Mouse (Mus musculus): ENCODE measurements around the gene Cntln.

Cntln gene

DNA sequence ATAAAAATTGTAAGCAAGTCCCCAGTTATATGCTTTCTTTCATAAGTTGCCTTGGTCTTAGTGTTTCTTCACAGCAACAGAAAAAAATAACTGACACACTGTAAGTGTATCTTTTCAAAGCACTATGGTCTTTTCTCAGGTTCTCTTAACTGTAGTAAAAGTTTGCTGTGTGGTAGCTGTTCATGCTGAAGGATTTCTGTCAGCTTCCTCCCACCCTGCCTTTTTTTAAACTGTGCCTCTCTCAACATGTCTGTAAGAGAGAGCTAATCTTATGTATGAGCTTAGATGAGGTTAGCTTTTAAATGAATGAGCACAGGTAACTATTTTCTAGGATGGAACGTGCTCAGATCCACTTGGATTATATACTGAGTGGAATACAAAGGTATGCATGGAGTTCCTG, 170.5 kb downstream of the Cntln start:
- no peak for DNase-seq (ENCODE audit: low spot score in 2 of 2)

DNA sequence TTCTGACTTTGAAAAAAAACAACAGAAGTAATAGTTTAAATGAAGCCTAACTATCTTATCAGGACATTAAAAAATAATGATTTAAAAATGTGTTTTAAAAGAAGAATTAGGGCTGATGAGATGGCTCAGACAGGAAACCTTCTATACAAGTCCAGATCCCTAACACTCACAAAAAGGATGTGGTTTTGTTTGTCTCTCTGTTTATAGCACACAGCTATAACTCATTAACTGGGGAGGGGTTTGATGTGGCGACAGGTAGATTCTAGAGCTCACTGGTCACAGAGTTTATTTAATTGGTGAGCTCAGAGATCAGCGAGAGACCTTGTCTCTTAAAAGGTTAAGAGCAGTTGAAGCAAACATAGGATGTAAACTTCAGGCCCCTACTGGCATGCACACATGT, 175.5 kb downstream of the Cntln start:
- no peak for DNase-seq (ENCODE audit: low spot score in 2 of 2)

DNA sequence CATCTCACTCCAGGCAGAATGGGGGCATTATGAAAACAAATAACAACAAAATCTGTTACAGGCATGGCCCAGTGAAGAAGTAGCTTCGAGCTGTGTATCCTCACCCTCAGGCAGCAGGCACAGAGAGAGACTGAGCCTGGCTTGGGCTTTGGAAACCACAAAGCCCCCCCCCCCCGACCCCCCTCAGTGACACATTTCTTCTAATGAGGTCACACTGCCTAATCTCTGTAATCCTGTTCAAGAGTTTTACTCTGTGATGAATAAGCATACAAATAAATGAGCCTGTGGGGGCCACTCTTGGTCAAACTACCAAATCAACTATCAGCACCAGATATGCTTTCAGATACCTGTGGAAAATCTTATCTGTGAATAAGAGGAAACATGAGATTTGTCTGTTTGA, 177.6 kb downstream of the Cntln start:
- no peak for DNase-seq (ENCODE audit: low spot score in 2 of 2)

DNA sequence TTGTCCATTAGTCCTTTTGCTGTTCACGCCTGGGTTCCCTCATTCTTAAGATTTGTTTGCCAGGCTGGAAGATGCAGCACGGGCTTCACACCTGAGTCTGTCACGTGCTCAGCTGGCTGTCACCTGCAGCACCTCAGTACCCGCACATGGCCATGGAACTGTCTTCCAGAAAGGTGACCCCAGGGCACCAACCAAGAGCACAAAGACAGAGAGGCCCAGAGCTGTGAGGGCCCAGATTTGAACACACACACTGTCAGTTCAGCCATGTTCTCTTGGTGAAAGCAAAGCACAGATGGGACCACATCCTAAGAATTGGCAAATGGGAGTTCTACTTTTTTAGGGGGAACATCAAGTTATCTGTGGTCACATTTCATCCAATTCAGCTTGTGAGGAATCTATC, 211.9 kb downstream of the Cntln start:
- DNase-seq (ENCODE audit: low spot score in 2 of 2) = no peak

DNA sequence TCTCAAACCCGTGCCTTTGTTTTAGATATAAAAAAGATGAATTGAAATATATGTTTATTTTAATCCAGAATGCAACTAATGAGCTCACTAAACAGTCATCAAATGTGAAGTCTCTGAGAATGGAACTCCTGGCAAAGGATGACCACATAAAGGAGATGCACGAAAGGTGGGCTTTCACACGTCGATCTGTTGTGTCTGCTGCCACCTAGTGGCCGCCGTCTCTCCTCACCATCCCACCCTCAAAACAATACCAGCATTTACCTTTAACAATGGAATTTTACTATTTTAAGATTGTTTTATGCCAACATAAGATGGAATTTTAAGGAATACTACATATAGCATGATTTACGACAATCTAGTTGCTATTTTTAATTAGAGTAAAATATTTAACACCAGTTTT, 212.6 kb downstream of the Cntln start:
- DNase-seq (ENCODE audit: low spot score in 2 of 2) = peak; percentile 52 to 68

DNA sequence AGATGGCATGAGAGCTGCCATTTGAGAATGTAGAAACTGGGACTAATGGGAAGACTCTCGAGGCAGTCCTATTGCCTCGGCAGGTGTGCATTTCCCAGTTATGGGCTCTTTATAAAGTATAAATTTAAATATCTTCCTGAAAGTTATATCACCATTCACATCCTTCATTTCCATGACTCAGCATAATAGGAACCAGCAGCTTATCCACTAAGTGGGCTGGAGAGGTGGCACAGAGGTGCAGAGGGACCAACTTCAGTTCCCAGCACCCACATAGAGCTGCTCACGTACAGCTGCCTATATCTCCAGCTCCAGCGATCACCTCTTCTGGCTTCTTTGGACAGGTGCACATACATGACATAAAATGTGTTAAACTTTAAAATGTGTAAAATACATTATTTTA, 218.1 kb downstream of the Cntln start:
- no peak for DNase-seq (ENCODE audit: low spot score in 2 of 2)

DNA sequence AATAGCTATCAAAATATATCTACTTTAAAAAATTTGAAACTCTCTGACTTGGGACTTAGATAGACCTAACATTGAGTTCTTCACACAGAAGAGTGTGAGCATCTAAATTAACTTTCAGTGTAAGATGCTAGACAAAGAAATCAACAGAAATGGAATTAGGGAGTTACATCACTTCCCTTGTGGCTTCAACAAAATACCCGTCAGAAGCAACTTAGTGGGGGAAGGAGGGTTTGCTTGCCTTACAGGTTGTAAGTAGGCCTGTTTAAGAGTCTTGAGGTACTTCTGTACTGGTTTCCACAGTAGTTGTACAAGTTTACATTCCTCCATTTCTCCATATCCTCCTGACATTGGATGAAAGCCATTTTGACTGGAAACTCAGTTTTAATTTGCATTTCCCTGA, 222.3 kb downstream of the Cntln start:
- no peak for DNase-seq (ENCODE audit: low spot score in 2 of 2)

DNA sequence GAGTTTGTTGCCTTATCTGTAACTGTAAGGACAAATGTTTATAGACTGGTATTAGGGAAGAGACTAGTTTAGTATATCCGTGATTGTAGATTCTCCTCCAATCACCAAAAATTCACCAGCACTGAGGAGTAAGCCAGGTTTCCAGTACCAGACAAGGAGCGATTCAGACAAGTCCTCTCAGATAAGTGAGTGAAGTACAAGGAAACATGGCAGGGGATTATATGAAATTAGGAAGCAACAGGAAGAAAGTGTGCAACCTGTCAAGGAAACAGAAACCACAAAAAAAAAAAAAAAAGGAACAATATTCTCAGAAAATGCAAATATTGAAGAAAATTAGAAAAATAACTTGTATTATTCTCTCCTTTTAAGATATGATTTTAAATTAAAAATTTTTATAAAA, 222.9 kb downstream of the Cntln start:
- DNase-seq (ENCODE audit: low spot score in 2 of 2) = no peak

DNA sequence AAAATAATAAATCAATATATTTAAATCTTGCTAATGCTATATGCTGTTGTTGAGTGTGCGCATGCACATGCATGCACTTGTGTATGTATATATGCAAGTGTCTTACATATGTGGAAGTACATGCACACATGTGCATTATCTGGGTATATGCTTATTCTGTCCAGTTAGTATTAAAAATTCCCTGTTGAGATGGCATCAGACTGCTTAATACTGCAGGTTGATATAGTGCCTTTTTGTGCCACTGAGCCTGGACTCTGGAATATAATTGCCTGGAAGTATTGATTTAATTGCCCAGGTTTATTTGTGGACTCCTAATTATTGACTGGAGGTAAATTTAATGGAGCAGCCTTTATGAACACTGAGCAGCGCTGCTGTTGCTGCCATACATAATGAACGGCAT, 236.2 kb downstream of the Cntln start:
- no peak for DNase-seq (ENCODE audit: low spot score in 2 of 2)

DNA sequence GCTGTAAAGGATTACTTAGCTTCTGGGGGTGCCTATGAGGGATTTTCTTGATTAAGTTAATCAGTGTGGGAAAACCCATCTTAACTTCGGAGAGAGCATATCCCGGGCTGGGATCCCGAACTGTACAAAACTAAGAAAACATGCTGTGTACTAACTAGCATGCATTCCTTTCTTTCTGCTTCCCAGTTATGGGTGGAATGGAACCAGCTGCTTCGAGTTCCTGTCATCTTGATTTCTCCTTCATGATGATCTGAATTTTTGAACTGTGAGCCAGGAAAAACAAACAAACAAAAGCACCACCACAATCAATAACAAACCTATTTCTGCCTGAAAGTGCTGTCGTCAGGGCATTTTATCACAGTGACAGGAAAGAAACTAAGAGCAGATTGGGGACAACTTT, 265.6 kb downstream of the Cntln start:
- no peak for DNase-seq (ENCODE audit: low spot score in 2 of 2)

DNA sequence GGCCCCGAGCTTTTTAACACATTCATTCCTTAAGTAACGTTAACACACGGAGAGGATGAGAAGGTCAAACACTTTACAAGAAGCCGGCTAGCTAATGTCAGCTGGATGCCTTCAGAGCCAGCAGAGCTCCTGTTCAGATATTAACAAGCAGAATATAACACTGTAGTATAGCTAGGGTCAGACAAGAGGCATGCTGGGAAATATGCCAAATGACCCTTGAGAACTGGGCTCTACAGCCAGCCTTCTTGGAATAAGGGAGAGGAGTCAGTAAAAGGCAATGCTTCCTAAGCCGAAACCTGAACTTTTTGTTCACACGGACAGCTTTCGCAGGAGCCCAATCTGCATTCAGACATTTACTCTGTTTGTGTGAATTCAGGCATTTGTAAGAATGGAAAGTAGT, 267.8 kb downstream of the Cntln start:
- no peak for DNase-seq (ENCODE audit: low spot score in 2 of 2)

DNA sequence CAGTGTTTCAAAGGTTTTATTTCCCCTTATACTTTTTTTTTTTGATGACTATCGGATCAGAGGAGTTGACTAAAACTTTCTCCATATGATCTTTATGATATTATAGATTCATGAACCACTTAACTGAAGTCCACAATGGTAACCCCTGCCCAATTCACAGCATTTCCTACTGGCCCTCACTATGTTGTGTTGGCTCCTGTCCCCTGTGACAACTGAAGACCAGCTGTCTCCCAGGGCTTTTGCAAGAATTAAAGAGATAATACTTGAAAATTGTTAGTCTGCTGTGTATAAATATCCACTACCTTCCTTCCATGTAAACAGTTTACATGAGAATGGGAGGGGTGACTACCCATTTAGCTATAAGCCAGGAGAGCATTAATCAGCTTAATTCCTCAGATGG, 270.3 kb downstream of the Cntln start:
- no peak for DNase-seq (ENCODE audit: low spot score in 2 of 2)

DNA sequence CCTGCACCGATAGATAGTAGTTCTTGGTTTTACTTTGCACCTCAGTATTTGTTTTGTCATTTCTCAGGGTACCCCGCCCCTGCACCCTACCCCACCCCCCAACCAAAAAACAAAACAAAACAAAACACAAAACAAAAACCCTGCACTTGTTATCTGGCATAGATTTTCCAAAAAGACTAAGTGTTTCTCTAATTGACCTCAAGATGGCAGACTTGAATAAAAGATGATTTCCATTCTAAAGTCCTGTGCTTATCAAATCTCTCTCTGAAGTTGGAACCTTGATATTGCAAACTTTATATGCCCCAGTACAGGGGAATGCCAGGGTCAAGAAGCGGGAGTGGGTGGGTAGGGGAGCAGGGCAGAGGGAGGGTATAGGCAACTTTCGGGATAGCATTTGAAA, 277.0 kb downstream of the Cntln start:
- no peak for DNase-seq (ENCODE audit: low spot score in 2 of 2)

DNA sequence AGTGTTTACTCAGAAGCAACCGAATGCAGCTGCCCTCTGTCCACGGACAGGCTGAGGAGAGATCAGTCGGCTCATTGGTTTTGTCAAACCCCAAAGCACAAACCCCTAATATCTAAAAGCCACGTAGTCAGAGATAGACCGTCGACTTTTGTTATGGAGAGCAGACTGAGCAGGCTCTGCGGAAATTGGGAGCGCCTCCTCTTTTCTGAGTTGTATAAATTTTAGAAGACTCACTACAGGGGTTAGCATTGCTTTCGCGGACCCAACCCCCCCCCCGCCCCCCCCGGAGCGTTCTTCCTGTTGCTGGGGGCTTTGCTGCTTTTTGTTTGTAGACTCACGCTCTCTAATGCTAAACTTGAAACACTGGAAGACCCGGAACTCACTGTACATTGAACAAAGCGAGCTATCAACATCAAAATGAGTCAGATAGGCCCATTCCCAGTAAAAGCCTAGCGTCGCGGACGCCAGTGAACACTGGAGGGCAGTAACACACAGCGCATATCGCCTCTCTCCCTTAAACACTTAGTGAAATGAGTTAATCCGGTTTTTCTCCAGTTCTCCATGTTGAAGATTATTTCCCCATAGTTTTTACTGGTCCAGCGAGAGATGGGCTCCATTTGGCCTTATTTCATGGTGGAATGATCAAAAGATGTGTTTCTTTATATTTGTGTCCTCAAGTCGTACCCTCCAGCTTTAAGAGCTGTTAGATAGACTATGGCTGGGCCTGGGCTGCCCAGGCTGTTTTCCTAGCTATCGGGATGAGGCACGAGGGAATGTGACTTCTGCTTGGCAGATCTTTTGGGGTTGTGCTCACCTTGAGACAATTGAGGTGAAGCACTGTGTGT, 278.6 kb downstream of the Cntln start:
- DNase-seq (ENCODE audit: low spot score in 2 of 2) = peak; percentile 74 to 83

DNA sequence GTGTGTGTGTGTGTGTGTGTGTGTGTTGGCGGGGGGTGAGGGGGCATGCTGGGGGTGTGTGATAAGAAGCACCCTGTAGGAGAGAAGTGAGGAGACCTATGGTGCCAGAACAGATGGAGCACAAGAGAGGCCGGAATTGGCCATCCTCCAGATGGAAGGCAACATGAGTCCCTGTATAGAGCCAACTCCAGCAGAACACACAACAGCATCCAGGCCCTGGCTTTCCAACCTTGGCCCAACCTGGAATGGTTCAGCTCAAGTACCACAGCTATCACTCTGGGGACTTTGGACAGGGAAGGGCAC, 279.2 kb downstream of the Cntln start:
- DNase-seq (ENCODE audit: low spot score in 2 of 2) = no peak

DNA sequence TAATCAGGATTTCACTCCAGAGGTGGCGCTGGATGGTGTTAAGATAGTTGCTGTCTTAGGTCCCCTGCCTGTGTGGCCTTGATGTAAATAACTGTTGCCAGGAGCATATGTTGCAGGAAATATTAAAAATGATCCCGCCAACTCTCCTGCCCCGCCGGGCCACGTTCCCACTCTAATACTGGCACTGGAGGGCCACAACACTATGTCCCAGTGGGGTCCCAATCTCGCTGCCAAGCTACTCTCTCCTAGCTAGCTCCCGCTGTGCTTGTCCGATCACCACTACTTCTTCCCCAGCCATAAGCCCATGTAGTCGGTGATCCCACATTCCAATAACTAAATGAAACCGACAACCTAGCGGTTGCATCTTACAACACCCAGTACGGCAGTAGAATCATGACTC, 283.9 kb downstream of the Cntln start:
- DNase-seq (ENCODE audit: low spot score in 2 of 2) = no peak

DNA sequence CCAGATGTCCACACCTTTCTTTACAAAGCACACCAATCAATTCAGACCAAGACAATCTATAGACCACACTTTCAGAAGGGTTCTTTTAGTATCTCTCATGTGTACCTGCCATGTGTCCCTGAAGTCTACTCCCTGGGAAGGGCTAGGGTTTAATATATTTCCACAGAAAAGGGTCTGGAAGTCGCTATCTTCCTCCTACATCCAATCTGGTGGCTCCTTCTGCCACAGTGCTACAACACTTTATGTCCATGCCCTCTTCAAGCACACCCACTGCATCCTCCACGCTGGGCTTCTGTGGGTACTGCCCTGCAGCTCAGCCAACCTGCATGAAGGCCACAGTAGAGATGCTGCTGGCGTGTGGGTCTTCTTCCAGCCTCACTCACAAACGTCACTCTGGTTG, 291.4 kb downstream of the Cntln start:
- DNase-seq (ENCODE audit: low spot score in 2 of 2) = peak in 1 of 2 experiments; percentile 52

DNA sequence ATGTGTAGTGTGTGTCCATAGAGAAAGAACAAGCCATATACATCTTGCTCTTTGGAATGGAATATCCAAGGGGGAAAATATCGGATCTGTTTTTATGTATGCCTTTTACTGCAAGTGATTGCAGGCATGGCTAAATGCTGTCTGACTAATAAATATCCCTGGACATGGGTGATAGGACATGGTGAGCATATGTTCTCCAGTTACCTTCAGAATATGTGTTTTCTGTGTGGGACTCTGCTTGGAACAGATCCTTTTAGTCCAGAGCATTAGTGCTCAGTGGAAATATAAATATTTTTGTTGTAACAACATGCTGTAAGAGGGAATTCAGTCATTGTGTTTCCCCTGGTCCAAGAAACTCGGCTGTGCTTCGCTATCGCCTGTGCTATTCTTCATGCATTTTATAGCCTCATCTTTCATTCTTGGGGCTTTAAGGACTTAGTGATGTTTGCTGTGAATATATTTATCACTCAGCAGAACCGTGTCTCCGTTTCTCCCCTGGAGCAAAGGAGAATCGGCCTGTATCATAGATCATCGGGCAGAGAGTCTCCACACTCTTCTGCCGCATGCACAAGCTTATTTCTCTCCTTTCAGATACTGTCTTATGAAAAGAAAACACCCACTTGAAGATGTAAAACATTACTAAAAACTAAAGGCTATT, 294.4 kb downstream of the Cntln start:
- no peak for DNase-seq (ENCODE audit: low spot score in 2 of 2)
